26 mouse cellular contexts compared by ENCODE assay signal in the genomic region with DNA sequence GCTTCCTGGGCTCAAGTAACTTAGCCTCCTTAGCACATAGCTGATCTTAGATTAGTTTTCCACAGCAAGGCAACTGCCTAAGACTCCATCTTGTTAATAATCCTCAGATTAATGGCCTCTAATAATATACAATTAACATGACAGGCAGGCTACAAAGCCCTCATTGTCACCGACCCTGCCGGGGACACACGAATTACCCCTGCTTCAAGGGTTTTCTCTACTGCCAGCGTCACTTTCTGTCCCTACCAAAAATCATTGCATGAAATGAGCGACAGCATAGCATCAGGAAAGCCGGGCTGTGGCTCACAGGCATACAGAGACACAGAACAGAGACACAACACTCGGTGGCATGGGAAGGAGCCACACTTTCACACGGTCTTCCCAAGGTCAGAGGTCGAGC.
DNase-seq lines count a peak whose midpoint lies in the region; ATAC-seq and TF ChIP-seq lines count a peak whose summit lies in the region.
"Had no signal": no experiment of that assay in that cellular context is flagged by ENCODE, and none has a peak within 500 bp of the region (broad histone marks: within the 10 kb centered on the region; RNA-seq: fewer than 3 reads in every experiment).

No protein-coding gene starts in this region.

- no peaks in the 10 kb centered on the region for H3K27me3 ChIP-seq in forebrain, embryonic 10.5 days (ENCODE audit: poor library complexity, severe bottlenecking)
- H3K27me3 ChIP-seq in forebrain, postnatal 0 days (ENCODE audit: insufficient read depth, low read length), result no peaks in the 10 kb centered on the region
- no peaks in the 10 kb centered on the region for H3K27me3 ChIP-seq in hindbrain, embryonic 15.5 days
- H3K27me3 ChIP-seq in hindbrain, embryonic 11.5 days (ENCODE audit: control insufficient read depth, insufficient read depth, low read length), result no peaks in the 10 kb centered on the region
- no peaks in the 10 kb centered on the region for H3K27me3 ChIP-seq in midbrain, embryonic 15.5 days (replicated peaks)
- H3K27me3 ChIP-seq: CH12.LX; stomach, embryonic 15.5 days had no signal

- peak overlapping the region; percentile 48; the same call in 1 of the 2 replicates for H3K27ac ChIP-seq in forebrain, embryonic 10.5 days
- H3K27ac ChIP-seq in forebrain, postnatal 0 days (ENCODE audit: low read depth, low read length), result no peak overlapping the region
- H3K27ac ChIP-seq in hindbrain, embryonic 15.5 days (replicated peaks), result 0 out of 2 replicates have a peak overlapping the region, but pooled peaks have one; percentile 23
- H3K27ac ChIP-seq in hindbrain, embryonic 11.5 days (ENCODE audit: low read depth, low read length), result no peak overlapping the region
- 0 out of 2 replicates have a peak overlapping the region, but pooled peaks have one; percentile 3 for H3K27ac ChIP-seq in midbrain, embryonic 15.5 days
- H3K27ac ChIP-seq: liver, embryonic 14.5 days; macrophage; stomach, embryonic 15.5 days had no signal

- H3K4me2 ChIP-seq in forebrain, postnatal 0 days (ENCODE audit: low read depth), result no peak overlapping the region
- no peak overlapping the region for H3K4me2 ChIP-seq in hindbrain, embryonic 15.5 days
- no peak overlapping the region for H3K4me2 ChIP-seq in hindbrain, embryonic 11.5 days (replicated peaks; ENCODE audit: low read depth, low read length)
- no peak overlapping the region for H3K4me2 ChIP-seq in midbrain, embryonic 15.5 days
- H3K4me2 ChIP-seq: stomach, embryonic 15.5 days had no signal

- no peak for DNase-seq in forebrain, embryonic 10.5 days (ENCODE audit: extremely low spot score, low spot score)
- DNase-seq in forebrain, postnatal 0 days, result no peak
- DNase-seq in hindbrain, embryonic 11.5 days (ENCODE audit: low spot score), result no peak
- DNase-seq in brain, embryonic 14.5 days (ENCODE audit: low read depth), result peak; percentile 68
- no peak for DNase-seq in kidney, postnatal 36 days
- no peak for DNase-seq in cerebellum, adult 9-11 months
- DNase-seq: adrenal gland, adult 2 months; adrenal gland, postnatal 36 days; cerebellum, adult 2 months; cerebellum, postnatal 25 days; heart, postnatal 14 days; kidney, adult 8-10 months; kidney, postnatal 10 days; layer of hippocampus, adult 9-11 months; liver; lung, adult 2 months; lung, postnatal 10 days; right cerebral cortex, postnatal 14 days had no signal

- ATAC-seq in forebrain, postnatal 0 days, result no peak
- no peak for ATAC-seq in hindbrain, embryonic 15.5 days (ENCODE audit: low FRiP score, low read depth)
- no peak for ATAC-seq in hindbrain, embryonic 11.5 days (ENCODE audit: low FRiP score)
- no peak for ATAC-seq in midbrain, embryonic 15.5 days (replicated peaks)
- ATAC-seq: activated CD4-positive, CD25-positive, alpha-beta regulatory T cell, adult 4 months; intestine, embryonic 16.5 days had no signal

- no peak for TF ChIP-seq CTCF in forebrain, postnatal 0 days (IDR thresholded peaks at IDR 0.05; ENCODE audit: low read depth)
- TF ChIP-seq CTCF in brain, embryonic 14.5 days (IDR thresholded peaks at IDR 0.05; ENCODE audit: borderline replicate concordance, extremely low read depth, insufficient read depth, insufficient read length), result no peak

- TF ChIP-seq POLR2A in brain, embryonic 14.5 days (IDR thresholded peaks at IDR 0.05; ENCODE audit: borderline replicate concordance, extremely low read depth, insufficient read depth, insufficient read length, poor library complexity, severe bottlenecking), result no peak

- H3K4me3 ChIP-seq in forebrain, embryonic 10.5 days, result no peak overlapping the region
- no peak overlapping the region for H3K4me3 ChIP-seq in forebrain, postnatal 0 days (ENCODE audit: low read depth, low read length)
- H3K4me3 ChIP-seq in hindbrain, embryonic 15.5 days, result no peak overlapping the region
- H3K4me3 ChIP-seq in hindbrain, embryonic 11.5 days (ENCODE audit: low read depth, low read length), result no peak overlapping the region
- no peak overlapping the region for H3K4me3 ChIP-seq in midbrain, embryonic 15.5 days
- H3K4me3 ChIP-seq: stomach, embryonic 15.5 days had no signal

- WGBS in forebrain, embryonic 10.5 days, result 48% methylated on average over 9 of the region's 9 CpGs
- WGBS in forebrain, postnatal 0 days, result 18% methylated on average over 9 of the region's 9 CpGs
- WGBS in hindbrain, embryonic 15.5 days, result 31% methylated on average over 9 of the region's 9 CpGs
- 41% methylated on average over 9 of the region's 9 CpGs for WGBS in hindbrain, embryonic 11.5 days
- WGBS in midbrain, embryonic 15.5 days, result 41% methylated on average over 9 of the region's 9 CpGs

- peaks cover 15% of the 10 kb centered on the region for H3K36me3 ChIP-seq in forebrain, embryonic 10.5 days (replicated peaks)
- no peaks in the 10 kb centered on the region for H3K36me3 ChIP-seq in forebrain, postnatal 0 days (ENCODE audit: insufficient read depth)
- no peaks in the 10 kb centered on the region for H3K36me3 ChIP-seq in hindbrain, embryonic 15.5 days
- H3K36me3 ChIP-seq in hindbrain, embryonic 11.5 days (ENCODE audit: control insufficient read depth, insufficient read depth, low read length), result no peaks in the 10 kb centered on the region
- H3K36me3 ChIP-seq in midbrain, embryonic 15.5 days (replicated peaks), result no peaks in the 10 kb centered on the region
- H3K36me3 ChIP-seq: stomach, embryonic 15.5 days had no signal

- H3K4me1 ChIP-seq in forebrain, embryonic 10.5 days, result peaks cover 76% of the 10 kb centered on the region
- 0 out of 2 replicates have a peak, but pooled peaks cover 6% of the 10 kb centered on the region for H3K4me1 ChIP-seq in forebrain, postnatal 0 days (ENCODE audit: insufficient read depth)
- peaks cover 57% of the 10 kb centered on the region for H3K4me1 ChIP-seq in hindbrain, embryonic 15.5 days (replicated peaks)
- peaks cover 22% of the 10 kb centered on the region for H3K4me1 ChIP-seq in hindbrain, embryonic 11.5 days (replicated peaks; ENCODE audit: control insufficient read depth, insufficient read depth, low read length)
- peaks cover 55% of the 10 kb centered on the region for H3K4me1 ChIP-seq in midbrain, embryonic 15.5 days

- no peaks in the 10 kb centered on the region for H3K9me3 ChIP-seq in forebrain, embryonic 10.5 days
- no peaks in the 10 kb centered on the region for H3K9me3 ChIP-seq in forebrain, postnatal 0 days (ENCODE audit: low read length)
- no peaks in the 10 kb centered on the region for H3K9me3 ChIP-seq in hindbrain, embryonic 15.5 days
- H3K9me3 ChIP-seq in hindbrain, embryonic 11.5 days (ENCODE audit: control insufficient read depth, low read length), result no peaks in the 10 kb centered on the region
- no peaks in the 10 kb centered on the region for H3K9me3 ChIP-seq in midbrain, embryonic 15.5 days
- H3K9me3 ChIP-seq: stomach, embryonic 15.5 days had no signal

- H3K9ac ChIP-seq in forebrain, postnatal 0 days, result no peak overlapping the region
- no peak overlapping the region for H3K9ac ChIP-seq in hindbrain, embryonic 15.5 days
- H3K9ac ChIP-seq in hindbrain, embryonic 11.5 days (ENCODE audit: low read depth, low read length), result no peak overlapping the region
- no peak overlapping the region for H3K9ac ChIP-seq in midbrain, embryonic 15.5 days
- H3K9ac ChIP-seq: liver, embryonic 14.5 days; stomach, embryonic 15.5 days had no signal

Comparison
In these comparisons a context has a peak if more than half of its experiments do, and no peak if none do; other contexts are left out.
1. H3K27ac ChIP-seq: peak in forebrain, embryonic 10.5 days (single experiment), hindbrain, embryonic 15.5 days (single experiment) and midbrain, embryonic 15.5 days (single experiment); none in forebrain, postnatal 0 days (single experiment) and hindbrain, embryonic 11.5 days (single experiment).